Mouse (Mus musculus): ENCODE measurements at regions not wholly inside any gene's neighbourhood (a gene's known extent, or its start where the extent isn't known, plus 50 kb on each side); places are given as distances from the start of the nearest gene placed in this dataset.

DNA sequence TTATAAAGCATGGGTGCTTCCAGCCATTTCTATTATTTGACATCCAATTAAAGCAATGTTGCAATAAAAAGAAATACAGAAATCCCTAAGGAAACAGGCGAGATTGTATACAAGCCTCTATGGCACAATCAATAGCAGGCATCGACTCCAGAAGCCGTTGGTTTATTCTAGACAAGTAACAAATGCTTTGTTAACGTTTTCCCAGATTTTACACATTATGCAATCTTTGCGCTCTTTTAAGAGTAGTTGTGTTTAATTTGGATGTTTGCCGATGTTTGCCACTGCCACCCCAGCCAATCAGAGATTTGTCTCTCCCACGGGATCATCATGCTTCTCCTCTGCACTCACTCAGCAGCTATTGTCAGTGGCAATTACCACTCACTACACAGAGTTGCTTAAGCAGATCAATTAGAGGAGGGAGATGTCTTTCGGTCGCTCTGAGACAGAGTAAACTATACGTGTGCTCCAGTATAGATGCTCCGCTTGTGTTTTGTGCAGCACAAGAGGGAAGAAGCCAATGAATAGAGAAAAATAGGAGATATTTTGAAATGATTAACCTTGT is 839.5 kb upstream of the Tenm2 start:
- no peaks in the 10 kb centered on the region for H3K36me3 ChIP-seq (ENCODE audit: insufficient read depth, low read length)
- no peaks in the 10 kb centered on the region for H3K9me3 ChIP-seq (ENCODE audit: low read length)
- no peaks in the 10 kb centered on the region for H3K27me3 ChIP-seq (ENCODE audit: insufficient read depth, low read length)
- no peak overlapping the region for H3K4me3 ChIP-seq (replicated peaks; ENCODE audit: low read length)
- TF ChIP-seq CTCF (conservative IDR thresholded peaks at IDR 0.05; ENCODE audit: low read length) (no peak), POU5F1 (IDR thresholded peaks at IDR 0.05; ENCODE audit: borderline replicate concordance, low read length) (no peak), NANOG (IDR thresholded peaks at IDR 0.05; ENCODE audit: borderline replicate concordance, low read length) (no peak)
- no peaks in the 10 kb centered on the region for H3K4me1 ChIP-seq (replicated peaks; ENCODE audit: low read depth, low read length)

DNA sequence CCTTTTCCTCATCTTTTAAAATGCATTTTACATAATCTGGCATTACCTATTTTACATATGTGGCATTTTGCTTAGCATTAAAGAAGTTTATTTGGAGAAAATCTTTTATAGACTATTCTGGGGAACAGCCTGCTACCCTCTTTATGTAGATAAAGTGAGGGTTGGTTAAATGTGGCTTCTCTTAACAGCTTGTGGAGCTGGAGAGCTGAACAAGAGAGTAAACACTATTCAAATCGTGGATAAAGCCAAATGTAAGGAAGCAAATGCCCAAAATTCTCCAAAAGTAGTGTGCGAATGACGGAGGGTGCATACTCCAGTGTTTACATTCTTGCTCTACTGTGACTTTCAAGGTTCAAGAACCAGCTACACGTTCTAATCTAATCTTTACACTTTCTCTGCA is 833.9 kb upstream of the Tenm2 start:
- Histone ChIP-seq H3K36me3 (ENCODE audit: insufficient read depth, low read length) (no peaks in the 10 kb centered on the region), H3K4me3 (replicated peaks; ENCODE audit: low read length) (no peak overlapping the region), H3K4me1 (replicated peaks; ENCODE audit: low read depth, low read length) (no peaks in the 10 kb centered on the region), H3K9me3 (ENCODE audit: low read length) (no peaks in the 10 kb centered on the region), H3K27me3 (ENCODE audit: insufficient read depth, low read length) (no peaks in the 10 kb centered on the region)
- TF ChIP-seq CTCF (conservative IDR thresholded peaks at IDR 0.05; ENCODE audit: low read length) (no peak), NANOG (IDR thresholded peaks at IDR 0.05; ENCODE audit: borderline replicate concordance, low read length) (no peak), POU5F1 (IDR thresholded peaks at IDR 0.05; ENCODE audit: borderline replicate concordance, low read length) (no peak)

DNA sequence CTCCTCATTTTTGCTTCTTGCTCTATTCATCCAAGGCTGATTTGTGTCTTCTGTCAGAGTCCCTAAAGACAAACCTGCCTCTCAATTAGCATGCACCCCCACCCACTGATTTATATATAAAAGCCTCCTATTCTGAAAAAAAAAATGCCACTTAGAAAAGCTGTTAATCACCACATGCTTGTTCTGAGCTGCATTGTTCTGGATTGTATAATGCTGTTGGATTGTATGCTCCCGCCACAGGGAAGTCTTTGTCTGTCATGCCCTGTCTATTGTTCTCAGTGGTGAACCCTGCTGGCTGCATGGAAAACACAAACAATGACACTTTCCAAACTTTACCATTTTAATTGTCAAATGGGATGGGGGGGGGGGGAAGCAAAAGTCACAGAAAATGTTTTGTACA is 831.9 kb upstream of the Tenm2 start:
- Histone ChIP-seq H3K9me3 (ENCODE audit: low read length) (no peaks in the 10 kb centered on the region), H3K4me3 (replicated peaks; ENCODE audit: low read length) (no peak overlapping the region), H3K36me3 (ENCODE audit: insufficient read depth, low read length) (no peaks in the 10 kb centered on the region), H3K4me1 (replicated peaks; ENCODE audit: low read depth, low read length) (no peaks in the 10 kb centered on the region), H3K27me3 (ENCODE audit: insufficient read depth, low read length) (no peaks in the 10 kb centered on the region)
- TF ChIP-seq NANOG (IDR thresholded peaks at IDR 0.05; ENCODE audit: borderline replicate concordance, low read length), result peak; percentile 80; the same call in 1 of the 2 replicates
- TF ChIP-seq POU5F1 (IDR thresholded peaks at IDR 0.05; ENCODE audit: borderline replicate concordance, low read length), result no peak
- TF ChIP-seq CTCF (conservative IDR thresholded peaks at IDR 0.05; ENCODE audit: low read length), result no peak

DNA sequence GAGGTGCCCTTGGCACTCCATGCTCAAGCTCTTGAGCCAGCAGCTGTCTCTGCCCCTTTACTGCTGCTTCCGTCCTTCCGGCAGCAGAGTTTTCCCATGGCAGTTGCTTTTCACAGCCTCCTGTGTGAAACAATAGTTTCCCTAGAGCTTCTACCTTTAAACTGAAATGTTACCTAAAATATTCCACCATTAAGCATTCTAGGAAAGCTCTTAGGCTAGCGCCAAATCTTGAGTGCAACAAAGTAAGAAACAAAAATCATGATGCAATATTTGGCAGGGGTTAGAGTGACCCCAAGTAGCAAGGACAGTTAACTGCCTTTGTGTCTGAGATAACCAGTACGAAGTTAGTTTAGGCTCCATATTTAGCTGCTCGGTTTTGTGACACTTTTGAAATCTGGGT is 830.3 kb upstream of the Tenm2 start:
- no peak for TF ChIP-seq POU5F1 (IDR thresholded peaks at IDR 0.05; ENCODE audit: borderline replicate concordance, low read length)
- no peak for TF ChIP-seq NANOG (IDR thresholded peaks at IDR 0.05; ENCODE audit: borderline replicate concordance, low read length)
- TF ChIP-seq CTCF (conservative IDR thresholded peaks at IDR 0.05; ENCODE audit: low read length), result no peak
- Histone ChIP-seq H3K9me3 (ENCODE audit: low read length) (no peaks in the 10 kb centered on the region), H3K36me3 (ENCODE audit: insufficient read depth, low read length) (no peaks in the 10 kb centered on the region), H3K4me1 (replicated peaks; ENCODE audit: low read depth, low read length) (no peaks in the 10 kb centered on the region), H3K4me3 (replicated peaks; ENCODE audit: low read length) (no peak overlapping the region), H3K27me3 (ENCODE audit: insufficient read depth, low read length) (no peaks in the 10 kb centered on the region)

DNA sequence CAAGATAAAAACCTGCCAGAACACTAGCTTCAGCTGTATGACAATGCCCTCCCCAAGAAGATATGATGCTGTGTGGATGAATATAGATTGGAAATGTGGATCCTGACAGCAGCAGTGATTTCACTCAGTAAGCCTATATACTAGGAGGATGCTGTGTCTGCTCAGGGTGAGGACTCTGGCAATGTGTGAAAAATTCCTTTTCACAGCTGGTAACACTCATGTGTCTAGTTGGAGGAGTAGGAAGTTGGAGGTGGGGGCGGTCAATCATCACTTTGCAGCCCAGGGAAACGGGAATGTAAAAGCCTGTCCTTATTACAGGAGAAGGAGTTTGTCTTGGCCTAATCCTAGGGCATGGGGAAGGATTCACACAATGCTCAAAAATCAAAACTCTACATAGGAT is 824.3 kb upstream of the Tenm2 start:
- Histone ChIP-seq H3K4me3 (replicated peaks; ENCODE audit: low read length) (no peak overlapping the region), H3K9me3 (ENCODE audit: low read length) (no peaks in the 10 kb centered on the region), H3K27me3 (ENCODE audit: insufficient read depth, low read length) (no peaks in the 10 kb centered on the region), H3K36me3 (ENCODE audit: insufficient read depth, low read length) (no peaks in the 10 kb centered on the region), H3K4me1 (replicated peaks; ENCODE audit: low read depth, low read length) (no peaks in the 10 kb centered on the region)
- TF ChIP-seq CTCF (conservative IDR thresholded peaks at IDR 0.05; ENCODE audit: low read length) (no peak), POU5F1 (IDR thresholded peaks at IDR 0.05; ENCODE audit: borderline replicate concordance, low read length) (no peak), NANOG (IDR thresholded peaks at IDR 0.05; ENCODE audit: borderline replicate concordance, low read length) (no peak)

DNA sequence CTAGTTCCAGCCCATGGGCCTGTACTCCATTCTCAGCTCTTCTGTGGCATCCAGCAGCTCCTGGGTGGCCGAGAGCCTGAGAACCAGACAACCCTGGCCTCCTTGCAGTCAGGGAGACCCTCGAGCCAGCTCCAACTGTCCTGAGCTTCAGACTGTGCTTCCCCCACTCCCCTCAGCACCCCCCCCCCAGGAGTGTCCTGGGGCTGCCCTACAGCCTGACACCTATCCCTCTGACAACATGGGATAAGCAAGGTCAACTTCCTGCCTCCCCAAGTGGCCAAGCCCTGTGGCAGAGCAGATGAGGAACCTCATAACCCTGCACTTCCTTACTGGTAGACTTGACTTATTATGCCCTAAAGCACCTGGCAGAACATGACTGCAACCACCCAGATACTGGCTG is 823.1 kb upstream of the Tenm2 start:
- H3K36me3 ChIP-seq (ENCODE audit: insufficient read depth, low read length), result no peaks in the 10 kb centered on the region
- H3K27me3 ChIP-seq (ENCODE audit: insufficient read depth, low read length), result no peaks in the 10 kb centered on the region
- no peak for TF ChIP-seq CTCF (conservative IDR thresholded peaks at IDR 0.05; ENCODE audit: low read length)
- TF ChIP-seq NANOG (IDR thresholded peaks at IDR 0.05; ENCODE audit: borderline replicate concordance, low read length), result no peak
- no peak for TF ChIP-seq POU5F1 (IDR thresholded peaks at IDR 0.05; ENCODE audit: borderline replicate concordance, low read length)
- H3K9me3 ChIP-seq (ENCODE audit: low read length), result no peaks in the 10 kb centered on the region
- H3K4me3 ChIP-seq (replicated peaks; ENCODE audit: low read length), result no peak overlapping the region
- no peaks in the 10 kb centered on the region for H3K4me1 ChIP-seq (replicated peaks; ENCODE audit: low read depth, low read length)

DNA sequence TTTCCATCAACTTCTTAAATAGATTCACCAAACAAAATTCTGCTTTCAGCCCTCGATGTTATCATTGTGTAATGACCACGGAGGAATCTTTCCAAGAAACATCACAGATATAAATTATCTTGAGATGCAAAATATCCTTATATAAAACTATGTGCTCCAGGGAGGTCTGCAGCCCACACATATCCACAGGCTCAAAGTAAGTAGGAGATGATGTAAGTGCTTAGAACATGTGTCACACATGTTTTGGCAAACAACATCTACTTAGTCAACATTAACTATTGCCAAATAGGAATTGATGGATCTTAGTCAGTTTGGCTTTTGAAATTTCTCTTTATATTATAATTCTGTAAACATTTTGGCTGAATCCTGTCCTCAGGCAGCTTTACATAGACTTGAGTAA is 800.8 kb upstream of the Tenm2 start:
- Histone ChIP-seq H3K27me3 (ENCODE audit: insufficient read depth, low read length) (no peaks in the 10 kb centered on the region), H3K36me3 (ENCODE audit: insufficient read depth, low read length) (no peaks in the 10 kb centered on the region), H3K4me3 (replicated peaks; ENCODE audit: low read length) (no peak overlapping the region), H3K9me3 (ENCODE audit: low read length) (no peaks in the 10 kb centered on the region), H3K4me1 (replicated peaks; ENCODE audit: low read depth, low read length) (no peaks in the 10 kb centered on the region)
- no peak for TF ChIP-seq POU5F1 (IDR thresholded peaks at IDR 0.05; ENCODE audit: borderline replicate concordance, low read length)
- TF ChIP-seq NANOG (IDR thresholded peaks at IDR 0.05; ENCODE audit: borderline replicate concordance, low read length), result no peak
- TF ChIP-seq CTCF (conservative IDR thresholded peaks at IDR 0.05; ENCODE audit: low read length), result no peak

DNA sequence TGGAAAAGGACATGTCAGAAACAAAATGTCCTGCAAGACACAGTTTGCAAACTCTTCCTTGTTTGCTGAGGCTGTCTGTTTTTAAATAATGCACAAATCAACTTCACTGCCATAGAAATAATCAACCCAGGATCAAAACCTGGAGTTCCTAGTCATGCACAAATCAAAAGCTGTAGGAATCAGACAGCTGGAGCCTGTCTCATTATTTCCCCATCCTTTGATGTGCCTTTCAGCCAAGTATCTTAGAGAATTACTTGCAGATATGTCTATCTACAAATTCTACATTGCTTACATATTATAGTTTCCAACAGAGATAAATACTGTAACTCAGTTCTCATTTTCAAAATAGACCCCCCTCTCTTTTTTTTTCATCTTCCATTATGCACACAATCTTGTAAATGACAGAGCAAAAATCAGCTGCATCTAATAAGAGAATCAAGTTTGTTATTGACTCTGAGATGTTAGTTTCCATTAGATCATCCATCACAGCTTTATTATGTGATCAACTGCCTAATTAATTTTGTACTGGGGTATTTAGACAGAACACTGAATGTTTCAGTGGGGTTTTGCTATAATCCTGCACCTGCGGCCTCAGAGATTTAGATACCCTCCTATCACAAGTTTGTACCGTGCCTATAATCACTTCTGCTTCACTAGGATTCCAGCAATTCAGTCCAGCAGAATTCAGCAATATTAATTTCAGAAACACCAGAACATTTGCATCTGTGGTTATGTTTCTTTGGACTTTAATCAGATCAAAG is 798.9 kb upstream of the Tenm2 start:
- Histone ChIP-seq H3K27me3 (ENCODE audit: insufficient read depth, low read length) (no peaks in the 10 kb centered on the region), H3K4me3 (replicated peaks; ENCODE audit: low read length) (no peak overlapping the region), H3K9me3 (ENCODE audit: low read length) (no peaks in the 10 kb centered on the region), H3K36me3 (ENCODE audit: insufficient read depth, low read length) (no peaks in the 10 kb centered on the region), H3K4me1 (replicated peaks; ENCODE audit: low read depth, low read length) (no peaks in the 10 kb centered on the region)
- TF ChIP-seq POU5F1 (IDR thresholded peaks at IDR 0.05; ENCODE audit: borderline replicate concordance, low read length) (no peak), NANOG (IDR thresholded peaks at IDR 0.05; ENCODE audit: borderline replicate concordance, low read length) (no peak), CTCF (conservative IDR thresholded peaks at IDR 0.05; ENCODE audit: low read length) (no peak)

All from E14TG2a.4 (cell line).